Mouse (Mus musculus): Measurements from ENCODE around the gene Slc26a3.

GRCm38 (mm10) chr12:31444131-31444546 is 53.5 kb downstream of the Slc26a3 start:
- TF ChIP-seq CTCF (IDR thresholded peaks at IDR 0.05; ENCODE audit: low read depth) (no peak), EP300 (IDR thresholded peaks at IDR 0.05; ENCODE audit: low read depth) (no peak)
